8 mouse cellular contexts compared by ENCODE assay signal in the genomic region with DNA sequence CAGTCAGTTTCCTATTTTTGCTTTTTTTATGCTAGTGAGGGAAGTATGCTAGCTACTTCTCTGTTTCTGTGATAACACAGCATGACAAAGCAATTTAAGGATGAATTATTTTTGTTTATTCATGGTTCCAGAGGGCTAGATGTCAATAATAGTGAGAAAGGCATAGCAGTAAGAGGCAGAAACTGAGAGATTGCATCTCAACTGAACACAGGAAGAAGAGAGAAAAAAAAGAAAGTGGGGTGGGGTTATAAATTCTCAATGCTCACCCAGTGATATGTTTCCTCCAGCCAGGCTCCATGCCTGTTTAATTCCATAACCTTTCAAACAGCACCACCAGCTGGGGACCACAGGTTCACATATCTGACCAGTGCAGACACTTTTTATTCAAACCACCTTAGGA. TPM values are rescaled to one million over a fixed set of nuclear protein-coding genes. Genes with fewer than 3 reads are reported as not detected.
A peak's percentile ranks its signal among the peaks of the same experiment; 100 is the strongest.
DNase-seq lines count a peak whose midpoint lies in the region; ATAC-seq lines count a peak whose summit lies in the region.

No protein-coding gene starts in this region.

- H3K9me3 ChIP-seq in kidney, embryonic 15.5 days (replicated peaks), result no peaks in the 10 kb centered on the region

- no peaks in the 10 kb centered on the region for H3K27me3 ChIP-seq in kidney, embryonic 15.5 days

- H3K36me3 ChIP-seq in kidney, embryonic 15.5 days, result no peaks in the 10 kb centered on the region

- no peaks in the 10 kb centered on the region for H3K4me1 ChIP-seq in kidney, embryonic 15.5 days

- H3K27ac ChIP-seq in kidney, embryonic 15.5 days, result no peak overlapping the region

- no peak overlapping the region for H3K4me3 ChIP-seq in kidney, embryonic 15.5 days (replicated peaks)

- no peak overlapping the region for H3K4me2 ChIP-seq in kidney, embryonic 15.5 days

- no peak; the same call in 1 of the 2 replicates for ATAC-seq in kidney, embryonic 15.5 days (replicated peaks; ENCODE audit: low FRiP score)
- peak; percentile 74 for ATAC-seq in common myeloid progenitor, adult 5-6 weeks (replicated peaks; ENCODE audit: low read depth, poor library complexity, severe bottlenecking)
- peak; percentile 75 for ATAC-seq in megakaryocyte-erythroid progenitor cell, adult 5-6 weeks (replicated peaks; ENCODE audit: low FRiP score, low TSS enrichment, poor library complexity, severe bottlenecking)
- ATAC-seq in granulocyte monocyte progenitor cell, adult 5-6 weeks (replicated peaks; ENCODE audit: poor library complexity, severe bottlenecking), result no peak

- H3K9ac ChIP-seq in kidney, embryonic 15.5 days, result no peak overlapping the region

- peak; percentile 5 for DNase-seq in kidney, adult 9 months
- DNase-seq in adrenal gland, postnatal 25 days, result peak; percentile 5
- peak; percentile 3 to 48 for DNase-seq in layer of hippocampus, adult 18-20 months (ENCODE audit: low spot score in 2 of 2)
- no peak for DNase-seq in gastrocnemius, postnatal 25 days

RNA-seq across cellular contexts. Expression of a gene that starts 6.6 kb away (rescaled TPM):
- 6.0 and 7.3 TPM in 2 replicates for polyA plus RNA-seq in kidney, embryonic 15.5 days (2015; fragmentation: Nextera tagmentation; extraction: Ambion mirVana)
- total RNA-seq in adrenal gland, postnatal 25 days (2021), result 0.24 and 1.0 TPM in 2 replicates
- total RNA-seq in common myeloid progenitor, adult 5-6 weeks (2017), result 15.2 and 22.6 TPM in 2 replicates
- not detected for total RNA-seq in layer of hippocampus, adult 18-20 months (2021)
- total RNA-seq in megakaryocyte-erythroid progenitor cell, adult 5-6 weeks (2014; fragmentation: Nextera tagmentation), result 2.1 and 4.6 TPM in 2 replicates
- 7.0 and 8.8 TPM in 2 replicates for total RNA-seq in megakaryocyte-erythroid progenitor cell, adult 5-6 weeks (2017)
- 1 to 10 TPM; 1.4 to 2.6 TPM for total RNA-seq in gastrocnemius, postnatal 25 days (2021)
- not detected in 2 replicates for total RNA-seq in granulocyte monocyte progenitor cell, adult 5-6 weeks (2014; fragmentation: Nextera tagmentation)
- total RNA-seq in granulocyte monocyte progenitor cell, adult 5-6 weeks (2017), result 0.62 and 0.90 TPM in 2 replicates

Comparison
In these comparisons a context has a peak if more than half of its experiments do, and no peak if none do; other contexts are left out.
1. ATAC-seq: peak in common myeloid progenitor, adult 5-6 weeks (single experiment) and megakaryocyte-erythroid progenitor cell, adult 5-6 weeks (single experiment); none in kidney, embryonic 15.5 days (single experiment) and granulocyte monocyte progenitor cell, adult 5-6 weeks (single experiment).